Mouse (Mus musculus) kidney, embryonic 14.5 days (tissue): ENCODE measurements around the gene Prr14l. TPM values are rescaled to one million over a fixed set of nuclear protein-coding genes. Genes with fewer than 3 reads are reported as not detected.
A peak's percentile ranks its signal among the peaks of the same experiment; 100 is the strongest.

Experiments
- ATAC-seq: fragments of 200-750 bp; cut with Nextera tagmentation; 2 replicates; pipeline ENCODE4 v1.8.0; 2017; ENCODE audit warnings: moderate number of reproducible peaks, mild to moderate bottlenecking, moderate TSS enrichment, moderate library complexity; ENCODE audit not compliant: low FRiP score, low TSS enrichment
- H3K27ac ChIP-seq: fragments of 300-500 bp; sonication (generic); 2 replicates; pipeline ENCODE4 v1.5.1; 2014; ENCODE audit warnings: low read depth, mild to moderate bottlenecking, low read length, moderate library complexity, mixed read lengths
- H3K27me3 ChIP-seq: fragments of 300-500 bp; sonication (generic); 2 replicates; pipeline ENCODE4 v1.6.1; 2014; ENCODE audit warnings: mild to moderate bottlenecking, low read length; ENCODE audit not compliant: control insufficient read depth, insufficient read depth
- H3K36me3 ChIP-seq: fragments of 300-500 bp; sonication (generic); 2 replicates; pipeline ENCODE4 v1.6.1; 2014; ENCODE audit warnings: low read length, mixed read lengths; ENCODE audit not compliant: control insufficient read depth, insufficient read depth
- H3K4me1 ChIP-seq: fragments of 300-500 bp; sonication (generic); 2 replicates; pipeline ENCODE4 v1.6.1; 2014; ENCODE audit warnings: low read length, mixed read lengths; ENCODE audit not compliant: control insufficient read depth, insufficient read depth
- H3K4me2 ChIP-seq: fragments of 300-500 bp; sonication (generic); replicated peaks from 2 replicates; pipeline ENCODE4 v1.6.1; 2014; ENCODE audit warnings: low read depth, mild to moderate bottlenecking, low read length
- H3K4me3 ChIP-seq: fragments of 300-500 bp; sonication (generic); 2 replicates; pipeline ENCODE4 v1.5.1; 2014; ENCODE audit warnings: mild to moderate bottlenecking, low read length
- H3K9ac ChIP-seq: fragments of 300-500 bp; sonication (generic); 2 replicates; pipeline ENCODE4 v1.6.1; 2014; ENCODE audit warnings: low read depth, mild to moderate bottlenecking, low read length, moderate library complexity
- H3K9me3 ChIP-seq: fragments of 300-500 bp; sonication (generic); 2 replicates; pipeline ENCODE4 v1.6.1; 2016; ENCODE audit warnings: low read length; ENCODE audit not compliant: control insufficient read depth
- WGBS: fragments of 180-500 bp; shearing (Covaris S2); extraction: QIAGEN DNeasy Blood & Tissue Kit; methylation state at CpG from one replicate; pipeline ENCODE4 v1.1.7; 2014; 5-methylcytosine and 5-hydroxymethylcytosine counted together
- polyA plus RNA-seq: library from polyadenylated mRNA; unstranded; fragments of >200 nt; fragmentation: Nextera tagmentation; extraction: Ambion mirVana; gene quantifications from 2 replicates; pipeline ENCODE4 v1.2.1, GENCODE M21; 2014

The Prr14l gene
- 12.6 and 20.7 TPM in 2 replicates for polyA plus RNA-seq

DNA sequence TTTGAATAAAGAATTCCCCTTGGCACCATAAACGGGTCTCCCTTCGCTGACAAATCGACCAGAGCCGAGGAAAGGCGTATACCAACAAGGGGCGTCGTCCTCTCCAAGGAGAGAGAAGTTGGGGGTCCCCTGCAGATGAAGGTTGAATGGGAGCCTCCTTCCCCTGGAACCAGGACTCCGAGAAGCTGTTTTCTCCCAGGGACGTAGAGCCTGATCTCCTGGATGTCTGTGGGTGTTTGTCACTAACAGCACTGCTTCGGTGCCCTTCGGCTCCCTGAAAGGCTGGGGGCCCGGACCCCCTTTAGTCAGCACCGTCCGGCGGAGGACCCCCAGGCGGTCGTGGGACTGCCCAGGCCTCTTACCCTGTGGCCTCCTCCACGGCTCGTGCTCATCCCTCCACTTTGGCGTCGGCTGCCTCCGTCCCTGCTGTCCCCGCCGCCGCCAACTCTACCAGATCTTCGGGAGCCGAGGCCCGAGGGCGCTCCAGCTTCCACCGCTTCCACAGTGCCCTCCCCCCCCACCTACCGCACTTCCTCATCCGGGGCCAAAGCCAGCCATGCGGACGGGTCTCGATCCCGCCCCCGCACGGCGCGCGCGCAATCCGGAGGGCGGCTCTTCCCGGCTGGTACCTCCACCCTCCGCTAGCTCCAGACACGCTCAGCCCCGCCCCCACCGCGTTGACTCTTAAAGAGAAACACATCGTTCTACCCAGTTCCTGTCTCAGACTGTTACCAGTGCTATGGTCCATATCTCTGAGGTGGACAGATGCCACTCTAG, at the start of gene Prr14l:
Gene Prr14l, minus strand, starts transcription at position 526 of the 777 bp plus-strand sequence.
- peak within 1 kb of the TSS; percentile 96 for H3K9ac ChIP-seq
- H3K27me3 ChIP-seq: no peaks in the 10 kb centered on the region
- peak; percentile 95 for ATAC-seq
- peak within 1 kb of the TSS; percentile 86 for H3K4me3 ChIP-seq
- H3K4me1 ChIP-seq: peaks cover 20% of the 10 kb centered on the region; the same call in 1 of the 2 replicates
- H3K36me3 ChIP-seq: peaks cover 8% of the 10 kb centered on the region; the same call in 1 of the 2 replicates
- no peaks in the 10 kb centered on the region for H3K9me3 ChIP-seq
- WGBS: under 1% methylated on average over 51 of the region's 51 CpGs
- H3K27ac ChIP-seq: peak within 1 kb of the TSS; percentile 80
- peak within 1 kb of the TSS; percentile 71 for H3K4me2 ChIP-seq

DNA sequence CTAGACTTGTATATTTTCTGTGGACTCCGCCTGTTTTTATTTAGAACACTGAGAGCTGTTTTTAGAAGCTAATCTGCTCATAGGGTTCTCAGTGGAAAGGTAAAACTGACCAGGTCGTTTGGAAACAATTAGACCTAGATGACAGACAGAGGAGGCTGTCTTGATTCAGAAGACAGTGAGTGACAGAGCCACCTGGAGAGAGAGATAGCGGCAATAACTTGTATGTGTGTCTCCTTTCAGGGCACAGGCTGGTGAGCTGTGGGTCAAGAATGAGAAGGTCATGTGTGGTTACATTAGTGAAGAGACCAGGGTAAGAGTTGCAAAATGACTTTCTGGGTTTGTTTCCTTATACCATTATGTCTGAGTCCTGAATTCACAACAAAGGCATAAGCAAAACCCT, 32.7 kb upstream of the Prr14l start:
- 78% methylated on average over 3 of the region's 3 CpGs for WGBS
- ATAC-seq: no peak

GRCm38 (mm10) chr5:32872346-32872745, 18.3 kb upstream of the Prr14l start:
- no peaks in the 10 kb centered on the region for H3K9me3 ChIP-seq
- no peak overlapping the region for H3K4me2 ChIP-seq
- no peak for ATAC-seq
- no peak overlapping the region for H3K4me3 ChIP-seq
- no peaks in the 10 kb centered on the region for H3K27me3 ChIP-seq
- H3K9ac ChIP-seq: no peak overlapping the region
- H3K36me3 ChIP-seq: peaks cover 39% of the 10 kb centered on the region
- 94% methylated on average over 5 of the region's 5 CpGs for WGBS
- H3K4me1 ChIP-seq: no peaks in the 10 kb centered on the region
- no peak overlapping the region for H3K27ac ChIP-seq

More for the DNA sequence above, 32.7 kb upstream of the Prr14l start:
- H3K27ac ChIP-seq: no peak overlapping the region
- no peak overlapping the region for H3K4me3 ChIP-seq
- no peaks in the 10 kb centered on the region for H3K4me1 ChIP-seq
- no peak overlapping the region for H3K4me2 ChIP-seq
- H3K27me3 ChIP-seq: no peaks in the 10 kb centered on the region
- no peaks in the 10 kb centered on the region for H3K9me3 ChIP-seq
- H3K9ac ChIP-seq: no peak overlapping the region
- peaks cover 35% of the 10 kb centered on the region for H3K36me3 ChIP-seq

- H3K4me2 ChIP-seq: no peak overlapping the region
- H3K36me3 ChIP-seq: peaks cover 38% of the 10 kb centered on the region
- no peak overlapping the region for H3K4me3 ChIP-seq
- no peak overlapping the region for H3K27ac ChIP-seq
- WGBS: 95% methylated on average over 5 of the region's 5 CpGs
- no peaks in the 10 kb centered on the region; the same call in 1 of the 2 replicates for H3K4me1 ChIP-seq
- H3K9me3 ChIP-seq: no peaks in the 10 kb centered on the region
- H3K27me3 ChIP-seq: no peaks in the 10 kb centered on the region
- no peak overlapping the region for H3K9ac ChIP-seq
- no peak for ATAC-seq
These were observed 15.5 kb upstream of the Prr14l start for GRCm38 (mm10) chr5:32869389-32870024.

GRCm38 (mm10) chr5:32863253-32864228, 9.5 kb upstream of the Prr14l start, which contains the start of gene Depdc5:
Depdc5 (plus strand) TSS chr5:32863701.
- Histone ChIP-seq H3K9me3 (no peaks in the 10 kb centered on the region), H3K27me3 (no peaks in the 10 kb centered on the region), H3K27ac (peak within 1 kb of the TSS; percentile 83; the same call in 1 of the 2 replicates), H3K4me3 (peak within 1 kb of the TSS; percentile 79), H3K4me2 (peak within 1 kb of the TSS; percentile 58), H3K36me3 (peaks cover 16% of the 10 kb centered on the region), H3K9ac (peak within 1 kb of the TSS; percentile 81), H3K4me1 (no peaks in the 10 kb centered on the region; the same call in 1 of the 2 replicates)
- peak; percentile 99 for ATAC-seq
- under 1% methylated on average over 54 of the region's 64 CpGs for WGBS

DNA sequence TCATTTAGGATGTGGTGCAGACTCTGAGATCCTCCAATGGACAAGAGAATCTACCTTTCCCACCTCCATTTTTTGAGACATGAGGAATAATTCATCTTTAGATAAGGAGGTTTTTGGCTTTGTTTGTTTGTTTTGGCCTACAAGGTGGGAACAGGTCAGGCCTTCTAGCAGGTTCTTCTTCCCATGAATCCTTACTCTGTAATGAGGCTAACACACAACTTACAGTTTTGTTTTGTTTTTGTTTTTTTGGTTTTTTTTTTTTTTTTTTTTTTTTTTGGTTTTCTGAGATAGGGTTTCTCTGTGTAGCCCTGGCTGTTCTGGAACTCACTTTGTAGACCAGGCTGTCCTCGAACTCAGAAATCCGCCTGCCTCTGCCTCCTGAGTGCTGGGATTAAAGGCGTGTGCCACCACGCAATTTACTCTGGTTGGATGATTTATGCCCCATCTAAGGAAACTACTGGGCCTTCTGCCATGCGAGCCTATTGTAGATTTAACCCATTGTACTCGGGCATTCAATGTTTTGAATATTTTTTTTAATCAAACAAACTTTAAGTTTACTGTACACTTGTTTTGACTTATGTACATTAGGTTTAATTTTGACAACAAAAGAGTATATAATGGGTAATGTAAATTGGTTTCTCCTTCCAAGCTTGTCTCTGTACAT, 8.5 kb upstream of the Prr14l start:
- Histone ChIP-seq H3K36me3 (peaks cover 6% of the 10 kb centered on the region; the same call in 1 of the 2 replicates), H3K9ac (peak overlapping the region; percentile 51; the same call in 1 of the 2 replicates), H3K4me2 (peak overlapping the region; percentile 58), H3K27me3 (no peaks in the 10 kb centered on the region), H3K4me1 (no peaks in the 10 kb centered on the region; the same call in 1 of the 2 replicates), H3K9me3 (no peaks in the 10 kb centered on the region), H3K4me3 (peak overlapping the region; percentile 79; the same call in 1 of the 2 replicates), H3K27ac (peak overlapping the region; percentile 83; the same call in 1 of the 2 replicates)
- 50% methylated on average over 6 of the region's 6 CpGs for WGBS
- no peak for ATAC-seq

- WGBS: 85% methylated on average over 1 of the region's 1 CpGs
- no peaks in the 10 kb centered on the region for H3K9me3 ChIP-seq
- no peak for ATAC-seq
These were observed 7.0 kb upstream of the Prr14l start for GRCm38 (mm10) chr5:32861082-32861481.

DNA sequence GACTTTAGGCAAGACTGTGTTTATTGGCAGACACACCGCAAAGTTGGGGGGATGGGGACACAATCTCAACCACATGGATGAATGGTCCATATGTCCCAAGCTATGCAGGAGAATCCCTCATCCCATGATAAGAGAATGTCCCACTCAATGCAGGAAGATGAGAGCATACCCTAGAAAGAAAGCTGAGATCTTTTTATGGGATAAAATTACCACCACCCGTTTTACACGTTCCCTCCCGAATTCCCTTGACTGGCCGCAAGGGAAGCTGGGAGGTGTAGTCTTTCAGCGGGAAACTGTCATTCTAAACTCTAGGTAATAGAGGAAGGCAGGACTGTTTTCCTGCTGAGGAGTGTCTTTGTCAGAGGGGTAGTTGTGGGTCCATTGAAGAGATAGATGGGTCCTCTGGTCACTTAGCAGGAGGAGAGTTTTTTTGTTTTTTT, 3.7 kb upstream of the Prr14l start:
- WGBS: 2% methylated on average over 6 of the region's 6 CpGs
- peak; percentile 18; the same call in 1 of the 2 replicates for ATAC-seq

More at GRCm38 (mm10) chr5:32861082-32861481, 7.0 kb upstream of the Prr14l start:
- Histone ChIP-seq H3K27me3 (no peaks in the 10 kb centered on the region), H3K27ac (no peak overlapping the region), H3K4me2 (no peak overlapping the region), H3K4me1 (no peaks in the 10 kb centered on the region; the same call in 1 of the 2 replicates), H3K9ac (no peak overlapping the region), H3K36me3 (no peaks in the 10 kb centered on the region), H3K4me3 (no peak overlapping the region)

More for the DNA sequence above, 3.7 kb upstream of the Prr14l start:
- no peaks in the 10 kb centered on the region for H3K9me3 ChIP-seq
- H3K27me3 ChIP-seq: no peaks in the 10 kb centered on the region
- peak overlapping the region; percentile 40; the same call in 1 of the 2 replicates for H3K9ac ChIP-seq
- H3K36me3 ChIP-seq: no peaks in the 10 kb centered on the region
- H3K4me1 ChIP-seq: peaks cover 5% of the 10 kb centered on the region; the same call in 1 of the 2 replicates
- H3K4me2 ChIP-seq: peak overlapping the region; percentile 46
- H3K27ac ChIP-seq: peak overlapping the region; percentile 38; the same call in 1 of the 2 replicates
- peak overlapping the region; percentile 36 for H3K4me3 ChIP-seq
